Mouse (Mus musculus) left cerebral cortex, adult 18-20 months (tissue): Measurements from ENCODE around the gene Cope. TPM values are rescaled to one million over a fixed set of nuclear protein-coding genes. Genes with fewer than 3 reads are reported as not detected.

Experiments used
- DNase-seq, 2 experiments: peaks; one replicate each; pipeline ENCODE4 v3.0.0; 2021 to 2022; ENCODE audit warnings: low spot score in 2 of 2, mixed read lengths in 1 of 2
- total RNA-seq, 2 experiments: library from RNA; stranded (reverse); gene quantifications; 2 replicates each; pipeline ENCODE4 v1.2.3; 2021

Gene Cope
- total RNA-seq, 2 experiments from 2014 or later = 141 to 145 TPM

DNA sequence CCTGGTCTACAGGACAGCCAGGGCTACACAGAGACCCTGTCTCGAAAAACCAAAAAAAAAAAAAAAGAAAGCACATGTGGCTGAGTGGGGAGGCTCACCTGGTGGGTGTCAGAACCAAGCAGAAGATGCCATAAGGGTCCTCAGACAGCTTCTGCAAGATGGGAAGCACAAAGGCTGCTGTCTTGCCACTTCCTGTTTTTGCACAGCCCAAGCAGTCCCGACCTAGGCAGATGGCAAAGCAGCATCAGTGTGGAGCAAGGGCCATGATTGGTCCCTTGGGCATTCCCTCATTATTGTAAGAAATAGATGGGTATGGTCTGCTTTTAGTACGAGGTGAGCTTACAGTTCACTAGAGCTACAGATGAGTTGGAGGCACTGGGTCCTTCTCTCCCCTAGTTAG, 1.4 kb upstream of the Cope start:
- no peak for DNase-seq

- no peak for DNase-seq
These were observed 583 bp downstream of the Cope start for GRCm38 (mm10) chr8:70302901-70303300.

GRCm38 (mm10) chr8:70309311-70309710, 7.0 kb downstream of the Cope start:
- no peak for DNase-seq

DNA sequence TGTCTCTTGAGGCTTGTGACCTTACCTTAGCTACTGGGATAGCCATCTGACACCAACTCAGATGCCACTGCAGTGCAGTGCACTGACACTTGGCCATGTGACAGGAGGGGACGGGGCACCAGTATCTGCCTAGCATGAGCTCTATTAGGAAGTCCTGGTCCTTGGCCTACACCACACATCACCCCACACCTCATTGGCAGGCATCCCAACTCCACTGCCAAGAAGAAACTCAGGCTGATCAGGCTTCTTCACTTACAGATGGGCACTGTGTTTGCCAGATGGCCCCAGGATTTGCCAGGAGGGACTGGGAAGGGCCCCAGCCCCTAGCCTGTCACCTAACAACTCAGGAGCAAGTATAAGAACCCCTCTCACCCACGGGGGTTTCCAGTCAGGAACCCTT, 11.1 kb downstream of the Cope start:
- DNase-seq = no peak

DNA sequence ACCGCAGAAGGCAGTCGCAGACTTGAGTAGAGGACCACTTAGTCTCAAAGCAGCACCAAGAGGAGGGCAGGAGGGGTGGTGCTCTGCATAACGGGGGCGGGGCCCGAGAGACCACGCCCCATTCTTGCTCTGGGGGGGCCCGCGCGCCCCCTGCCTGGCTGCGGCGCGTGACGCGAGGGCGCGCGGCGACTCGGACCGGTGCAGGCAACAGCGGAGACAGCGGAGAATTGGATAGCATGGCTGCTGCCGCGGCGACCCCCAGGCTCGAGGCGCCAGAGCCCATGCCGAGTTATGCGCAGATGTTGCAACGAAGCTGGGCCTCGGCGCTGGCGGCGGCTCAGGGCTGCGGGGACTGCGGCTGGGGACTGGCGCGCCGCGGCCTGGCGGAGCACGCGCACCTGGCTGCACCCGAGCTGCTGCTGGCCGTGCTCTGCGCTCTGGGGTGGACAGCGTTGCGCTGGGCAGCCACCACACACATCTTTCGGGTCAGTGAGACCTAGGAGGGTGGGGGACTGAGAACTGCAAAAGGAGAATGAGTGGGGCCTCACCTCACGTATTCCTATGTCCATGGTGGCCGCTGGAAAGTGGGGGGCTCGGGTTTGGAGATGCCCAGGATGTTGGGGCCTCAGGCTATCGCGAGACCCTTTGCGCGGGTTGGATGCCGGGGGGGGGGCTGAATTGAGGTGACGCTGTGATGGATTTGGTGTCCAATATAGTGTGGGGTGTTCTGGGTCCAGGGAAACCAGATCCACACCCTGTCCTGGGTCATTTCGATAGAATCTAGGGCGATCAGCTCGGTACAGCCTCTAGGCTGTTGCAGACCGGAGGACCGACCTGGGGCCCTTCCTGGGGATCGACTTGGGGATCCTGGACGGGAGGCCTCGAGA, 13.5 kb downstream of the Cope start, which contains the start of gene Cers1:
Cers1 (plus strand) TSS at position 152 of the 887 bp plus-strand sequence.
- DNase-seq = peak; percentile 69 to 84

DNA sequence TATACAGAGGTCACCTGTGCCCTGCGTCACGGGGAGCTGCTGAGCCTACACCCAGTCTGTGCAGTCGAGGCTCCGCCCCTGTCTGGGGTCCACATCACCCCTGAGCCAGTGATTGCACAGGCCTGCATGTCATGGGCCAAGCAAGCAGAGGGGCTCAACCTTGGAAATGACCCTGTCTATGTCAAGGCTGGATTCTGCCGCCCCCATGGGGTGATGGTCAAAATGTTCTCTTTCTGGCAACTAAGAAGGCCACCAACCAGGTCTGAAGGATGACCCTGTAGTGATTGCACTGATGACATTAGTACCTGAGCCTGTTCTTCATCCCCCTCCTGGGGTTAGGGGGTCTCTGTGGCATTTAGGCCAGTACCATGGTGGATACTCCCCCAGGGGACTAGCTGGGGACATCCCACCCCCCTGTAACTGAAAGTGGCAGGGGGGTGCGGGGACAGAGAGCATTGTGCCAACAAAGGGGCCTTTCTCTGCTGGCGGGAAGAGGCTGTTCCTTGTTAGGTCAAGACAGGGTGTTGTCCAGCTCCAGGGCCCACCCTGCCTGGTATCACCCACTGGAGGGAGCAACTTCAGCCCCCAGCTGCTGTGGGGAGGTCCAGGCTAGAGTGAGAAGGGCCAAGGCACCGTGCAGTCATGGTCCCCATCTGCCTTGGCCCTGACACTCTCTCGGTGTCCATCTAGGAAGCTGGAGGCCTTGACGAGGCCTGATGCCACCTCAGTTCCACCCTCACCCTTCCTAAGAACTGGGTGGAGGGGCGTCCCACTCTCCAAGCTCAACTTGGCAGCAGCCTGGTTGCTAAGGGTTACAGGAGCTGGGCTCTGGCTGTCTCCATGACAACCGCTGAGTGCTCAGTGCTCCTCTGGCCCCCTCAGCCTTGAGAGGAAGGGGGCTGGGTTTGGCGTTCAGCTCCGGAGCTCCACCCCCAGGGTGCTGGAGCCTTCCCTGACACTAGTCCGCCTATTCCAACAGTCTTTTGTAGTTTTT, 14.5 kb downstream of the Cope start:
- peak; percentile 78 to 88 for DNase-seq

DNA sequence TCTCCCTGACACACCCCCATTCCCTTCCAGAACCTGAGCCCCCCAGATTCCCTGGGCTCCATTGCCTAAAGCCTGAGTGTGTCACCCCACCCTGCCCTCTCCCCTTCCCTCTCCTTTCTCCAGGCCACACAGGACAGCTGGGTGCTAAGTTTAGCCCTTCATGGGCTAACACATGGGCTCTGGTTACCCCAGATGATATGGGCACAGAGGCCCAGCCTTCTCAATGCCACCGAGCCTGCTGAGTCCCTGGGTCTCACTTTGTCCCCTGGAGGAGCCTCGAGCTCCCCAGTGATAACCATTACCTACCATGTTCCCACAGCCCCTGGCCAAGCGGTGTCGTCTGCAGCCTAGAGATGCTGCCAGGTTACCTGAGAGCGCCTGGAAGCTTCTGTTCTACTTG, 15.6 kb downstream of the Cope start:
- DNase-seq = no peak

GRCm38 (mm10) chr8:70323716-70324115, 21.4 kb downstream of the Cope start:
- DNase-seq = no peak

- DNase-seq = no peak
These were observed 25.2 kb downstream of the Cope start for GRCm38 (mm10) chr8:70327512-70327911.

- no peak for DNase-seq
These were observed 27.0 kb downstream of the Cope start, which contains the start of gene Gdf1 for GRCm38 (mm10) chr8:70329124-70329834. Gene Gdf1, plus strand, starts transcription at chr8:70329817.

- DNase-seq = no peak
These were observed 27.8 kb downstream of the Cope start for GRCm38 (mm10) chr8:70329835-70330740.

DNA sequence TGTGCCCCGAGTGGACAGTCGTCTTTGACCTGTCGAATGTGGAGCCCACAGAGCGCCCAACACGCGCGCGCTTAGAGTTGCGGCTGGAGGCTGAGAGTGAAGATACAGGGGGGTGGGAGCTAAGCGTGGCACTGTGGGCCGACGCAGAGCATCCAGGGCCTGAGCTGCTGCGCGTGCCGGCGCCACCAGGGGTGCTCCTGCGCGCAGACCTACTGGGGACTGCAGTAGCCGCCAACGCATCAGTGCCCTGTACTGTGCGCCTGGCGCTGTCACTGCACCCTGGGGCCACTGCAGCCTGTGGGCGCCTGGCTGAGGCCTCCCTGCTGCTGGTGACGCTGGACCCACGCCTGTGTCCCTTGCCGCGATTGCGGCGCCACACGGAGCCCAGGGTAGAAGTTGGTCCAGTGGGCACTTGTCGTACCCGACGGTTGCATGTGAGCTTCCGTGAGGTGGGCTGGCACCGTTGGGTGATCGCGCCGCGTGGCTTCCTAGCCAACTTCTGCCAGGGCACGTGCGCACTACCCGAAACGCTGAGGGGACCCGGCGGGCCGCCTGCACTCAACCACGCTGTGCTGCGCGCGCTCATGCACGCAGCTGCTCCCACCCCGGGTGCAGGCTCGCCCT, 28.5 kb downstream of the Cope start:
- DNase-seq = peak; percentile 63 to 76

- no peak for DNase-seq
These were observed 29.2 kb downstream of the Cope start for GRCm38 (mm10) chr8:70331526-70331925.

- peak; percentile 75 to 82 for DNase-seq
These were observed 30.0 kb downstream of the Cope start for GRCm38 (mm10) chr8:70332070-70332877.

GRCm38 (mm10) chr8:70332878-70333202, 30.5 kb downstream of the Cope start:
- no peak for DNase-seq

DNA sequence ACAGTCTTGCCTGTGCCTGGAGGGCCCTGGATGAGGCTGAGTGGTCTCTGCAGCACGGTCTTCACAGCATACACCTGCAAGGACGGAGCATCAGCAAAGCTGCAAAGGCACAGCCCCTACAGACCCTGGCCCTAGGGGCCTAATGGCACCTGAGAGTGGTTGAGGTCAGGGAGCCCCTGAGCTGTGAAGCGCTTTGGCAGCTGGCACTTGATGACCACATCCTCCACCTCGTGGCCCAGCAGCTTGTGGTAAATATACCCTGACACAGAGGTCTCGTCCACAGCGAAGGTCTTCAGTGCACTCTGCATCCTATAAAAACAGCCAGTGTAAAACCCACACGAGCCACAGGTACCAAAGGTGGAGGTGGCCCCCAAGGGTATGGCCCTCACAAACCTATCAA, 36.6 kb downstream of the Cope start:
- no peak for DNase-seq

DNA sequence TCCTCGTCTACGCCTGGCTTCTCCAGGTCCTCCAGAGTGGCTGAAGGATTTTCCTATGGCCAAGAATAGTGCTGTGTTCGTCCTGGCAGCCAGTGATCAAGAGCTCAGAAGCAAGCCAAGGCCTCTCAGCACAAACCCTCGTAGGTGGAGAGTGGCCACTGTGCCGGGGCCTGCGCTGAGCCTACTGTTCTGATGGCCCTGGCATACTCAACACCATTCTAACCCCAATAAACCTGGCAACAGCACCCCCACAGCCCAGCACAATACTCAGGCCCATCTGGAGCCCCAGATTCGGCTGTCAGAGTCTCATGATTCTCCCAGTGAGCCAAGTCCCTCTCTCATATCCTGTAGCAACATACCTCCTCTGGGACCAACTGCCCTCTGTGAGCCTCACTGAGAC, 38.3 kb downstream of the Cope start:
- no peak for DNase-seq

DNA sequence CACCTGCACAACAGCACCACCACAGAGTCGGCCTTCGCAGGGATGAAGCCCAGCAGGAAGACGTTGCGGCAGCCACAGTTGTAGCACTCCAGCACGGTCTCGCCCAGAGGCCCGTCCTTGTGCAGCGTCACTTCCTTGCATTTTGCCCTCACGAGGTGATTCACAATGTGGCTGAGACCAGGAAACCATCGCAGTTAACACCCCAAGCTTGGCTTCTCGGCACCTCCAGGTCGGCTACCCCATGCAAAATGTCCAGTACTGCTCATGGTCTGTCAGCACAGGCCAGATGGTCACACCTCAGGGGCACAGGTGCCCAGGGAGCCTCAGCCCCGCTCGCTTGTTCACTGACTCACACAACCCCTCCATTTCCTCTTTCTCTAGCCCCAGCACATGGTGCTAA, 39.7 kb downstream of the Cope start:
- no peak for DNase-seq

- DNase-seq = no peak
These were observed 40.8 kb downstream of the Cope start for GRCm38 (mm10) chr8:70343076-70343475.
